Mouse (Mus musculus): ENCODE results near the gene Elfn2. TPM values are rescaled to one million over a fixed set of nuclear protein-coding genes. Genes with fewer than 3 reads are reported as not detected.

The Elfn2 gene
- polyA plus RNA-seq, 1 experiment from 2014 or later, result 0.17 TPM

GRCm38 (mm10) chr15:78716936-78717335 lies 1.6 kb downstream of the Elfn2 start:
- Histone ChIP-seq H3K27ac (ENCODE audit: low read depth, low read length) (no peak overlapping the region), H3K9me3 (ENCODE audit: control insufficient read depth) (no peaks in the 10 kb centered on the region), H3K36me3 (ENCODE audit: control insufficient read depth, insufficient read depth) (no peaks in the 10 kb centered on the region), H3K4me2 (replicated peaks; ENCODE audit: low read depth) (no peak overlapping the region), H3K4me3 (ENCODE audit: low read depth, low read length) (no peak overlapping the region), H3K9ac (ENCODE audit: low read depth, low read length) (no peak overlapping the region), H3K27me3 (replicated peaks; ENCODE audit: control insufficient read depth, insufficient read depth, low read length) (peaks cover 67% of the 10 kb centered on the region), H3K4me1 (replicated peaks; ENCODE audit: control insufficient read depth, insufficient read depth, low read length) (no peaks in the 10 kb centered on the region)
- no peak for ATAC-seq
- TF ChIP-seq CTCF (IDR thresholded peaks at IDR 0.05; ENCODE audit: low read depth), result no peak
- 44% methylated on average over 13 of the region's 13 CpGs for whole genome bisulfite sequencing

DNA sequence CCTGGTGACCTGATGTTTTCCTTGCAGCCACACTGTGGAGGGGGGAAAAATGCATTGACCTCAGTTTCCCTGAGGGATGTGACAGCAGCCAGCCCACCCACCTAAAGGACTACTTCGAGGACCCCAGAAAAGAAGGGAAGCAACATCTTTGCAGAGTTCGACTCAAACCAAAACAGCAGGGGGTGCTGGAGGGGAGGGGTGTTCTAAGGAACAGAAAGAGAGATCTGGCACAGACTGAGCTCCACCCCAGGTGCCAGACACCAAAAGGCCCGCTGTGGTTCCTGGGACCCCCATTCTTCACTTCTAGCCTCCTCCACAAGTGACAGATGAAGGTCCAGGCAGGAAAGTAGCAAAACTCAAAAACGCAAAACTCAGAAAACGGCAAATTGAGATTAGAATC lies 2.7 kb downstream of the Elfn2 start:
- WGBS, result 33% methylated on average over 5 of the region's 5 CpGs

DNA sequence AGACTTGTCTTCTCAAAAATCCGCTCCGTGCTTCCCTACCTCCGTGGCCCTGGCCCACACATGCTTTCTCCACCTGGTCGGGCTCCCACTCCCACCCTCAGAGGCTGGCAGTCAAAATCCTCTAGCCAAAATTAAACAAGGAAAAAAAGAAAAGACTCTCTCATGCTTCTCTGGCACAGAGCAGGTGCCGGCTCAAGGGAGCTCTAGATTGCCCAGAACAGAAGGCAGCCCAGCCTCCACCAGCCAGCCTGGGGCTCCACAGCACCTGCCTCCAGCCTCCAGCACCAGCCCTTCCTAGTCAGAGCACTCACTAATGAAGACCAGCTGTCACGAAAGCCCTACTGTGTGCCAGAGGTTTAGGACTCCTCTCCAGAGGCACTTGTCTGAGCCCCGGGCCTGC lies 4.8 kb downstream of the Elfn2 start:
- no peaks in the 10 kb centered on the region for H3K4me1 ChIP-seq (replicated peaks; ENCODE audit: control insufficient read depth, insufficient read depth, low read length)
- no peak overlapping the region for H3K27ac ChIP-seq (ENCODE audit: low read depth, low read length)
- H3K27me3 ChIP-seq (replicated peaks; ENCODE audit: control insufficient read depth, insufficient read depth, low read length), result peaks cover 49% of the 10 kb centered on the region
- no peaks in the 10 kb centered on the region for H3K9me3 ChIP-seq (ENCODE audit: control insufficient read depth)
- H3K4me3 ChIP-seq (ENCODE audit: low read depth, low read length), result no peak overlapping the region
- H3K36me3 ChIP-seq (ENCODE audit: control insufficient read depth, insufficient read depth), result no peaks in the 10 kb centered on the region
- H3K9ac ChIP-seq (ENCODE audit: low read depth, low read length), result no peak overlapping the region
- H3K4me2 ChIP-seq (replicated peaks; ENCODE audit: low read depth), result no peak overlapping the region
- no peak for TF ChIP-seq CTCF (IDR thresholded peaks at IDR 0.05; ENCODE audit: low read depth)
- ATAC-seq, result no peak
- 81% methylated on average over 7 of the region's 7 CpGs for WGBS

More for the DNA sequence above, 2.7 kb downstream of the Elfn2 start:
- Histone ChIP-seq H3K27me3 (replicated peaks; ENCODE audit: control insufficient read depth, insufficient read depth, low read length) (peaks cover 68% of the 10 kb centered on the region), H3K4me3 (ENCODE audit: low read depth, low read length) (no peak overlapping the region), H3K27ac (ENCODE audit: low read depth, low read length) (no peak overlapping the region), H3K36me3 (ENCODE audit: control insufficient read depth, insufficient read depth) (no peaks in the 10 kb centered on the region), H3K9ac (ENCODE audit: low read depth, low read length) (no peak overlapping the region), H3K9me3 (ENCODE audit: control insufficient read depth) (no peaks in the 10 kb centered on the region), H3K4me1 (replicated peaks; ENCODE audit: control insufficient read depth, insufficient read depth, low read length) (no peaks in the 10 kb centered on the region), H3K4me2 (replicated peaks; ENCODE audit: low read depth) (no peak overlapping the region)
- TF ChIP-seq CTCF (IDR thresholded peaks at IDR 0.05; ENCODE audit: low read depth), result no peak
- ATAC-seq, result no peak

GRCm38 (mm10) chr15:78712335-78713258 lies 6.0 kb downstream of the Elfn2 start:
- no peaks in the 10 kb centered on the region for H3K4me1 ChIP-seq (replicated peaks; ENCODE audit: control insufficient read depth, insufficient read depth, low read length)
- no peaks in the 10 kb centered on the region for H3K9me3 ChIP-seq (ENCODE audit: control insufficient read depth)
- H3K9ac ChIP-seq (ENCODE audit: low read depth, low read length), result no peak overlapping the region
- no peaks in the 10 kb centered on the region for H3K36me3 ChIP-seq (ENCODE audit: control insufficient read depth, insufficient read depth)
- no peak for ATAC-seq
- H3K4me2 ChIP-seq (replicated peaks; ENCODE audit: low read depth), result no peak overlapping the region; the same call in 1 of the 2 replicates
- WGBS, result 9% methylated on average over 51 of the region's 53 CpGs
- no peak overlapping the region for H3K27ac ChIP-seq (ENCODE audit: low read depth, low read length)
- no peak for TF ChIP-seq CTCF (IDR thresholded peaks at IDR 0.05; ENCODE audit: low read depth)
- no peak overlapping the region for H3K4me3 ChIP-seq (ENCODE audit: low read depth, low read length)
- peaks cover 37% of the 10 kb centered on the region for H3K27me3 ChIP-seq (replicated peaks; ENCODE audit: control insufficient read depth, insufficient read depth, low read length)

GRCm38 (mm10) chr15:78711935-78712334 lies 6.6 kb downstream of the Elfn2 start:
- 74% methylated on average over 7 of the region's 7 CpGs for WGBS
- no peaks in the 10 kb centered on the region for H3K9me3 ChIP-seq (ENCODE audit: control insufficient read depth)
- TF ChIP-seq CTCF (IDR thresholded peaks at IDR 0.05; ENCODE audit: low read depth), result no peak

DNA sequence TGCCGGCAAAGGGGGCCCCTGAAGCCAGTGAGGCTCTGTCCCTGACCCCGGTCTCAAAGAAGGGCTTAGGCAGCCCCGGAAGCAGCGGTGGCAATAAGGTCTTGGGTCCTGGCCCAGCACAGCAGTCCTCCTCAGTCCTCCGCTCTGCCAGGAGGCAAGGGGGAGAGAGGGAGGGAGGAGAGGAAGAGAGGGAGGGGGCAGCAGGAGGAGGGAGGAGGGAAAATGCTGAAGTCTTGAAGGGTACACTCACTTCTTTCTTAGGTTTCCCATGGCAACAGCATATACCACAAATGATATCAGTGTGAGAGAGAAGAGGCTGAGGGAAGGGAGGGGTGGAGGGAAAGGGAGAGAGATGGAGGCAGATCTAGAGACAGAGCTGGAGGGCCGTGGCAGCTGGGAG lies 7.9 kb downstream of the Elfn2 start:
- H3K4me3 ChIP-seq (ENCODE audit: low read depth, low read length), result no peak overlapping the region
- H3K4me2 ChIP-seq (replicated peaks; ENCODE audit: low read depth), result no peak overlapping the region
- H3K4me1 ChIP-seq (replicated peaks; ENCODE audit: control insufficient read depth, insufficient read depth, low read length), result no peaks in the 10 kb centered on the region
- TF ChIP-seq CTCF (IDR thresholded peaks at IDR 0.05; ENCODE audit: low read depth), result no peak
- H3K9me3 ChIP-seq (ENCODE audit: control insufficient read depth), result no peaks in the 10 kb centered on the region
- H3K9ac ChIP-seq (ENCODE audit: low read depth, low read length), result no peak overlapping the region
- H3K27ac ChIP-seq (ENCODE audit: low read depth, low read length), result no peak overlapping the region
- no peaks in the 10 kb centered on the region for H3K36me3 ChIP-seq (ENCODE audit: control insufficient read depth, insufficient read depth)
- no peak for ATAC-seq
- 43% methylated on average over 6 of the region's 6 CpGs for WGBS
- peaks cover 30% of the 10 kb centered on the region for H3K27me3 ChIP-seq (replicated peaks; ENCODE audit: control insufficient read depth, insufficient read depth, low read length)

More at GRCm38 (mm10) chr15:78711935-78712334, 6.6 kb downstream of the Elfn2 start:
- no peaks in the 10 kb centered on the region for H3K4me1 ChIP-seq (replicated peaks; ENCODE audit: control insufficient read depth, insufficient read depth, low read length)
- H3K27ac ChIP-seq (ENCODE audit: low read depth, low read length), result no peak overlapping the region
- no peak overlapping the region for H3K4me3 ChIP-seq (ENCODE audit: low read depth, low read length)
- ATAC-seq, result no peak
- peaks cover 33% of the 10 kb centered on the region for H3K27me3 ChIP-seq (replicated peaks; ENCODE audit: control insufficient read depth, insufficient read depth, low read length)
- no peak overlapping the region for H3K4me2 ChIP-seq (replicated peaks; ENCODE audit: low read depth)
- H3K9ac ChIP-seq (ENCODE audit: low read depth, low read length), result no peak overlapping the region
- H3K36me3 ChIP-seq (ENCODE audit: control insufficient read depth, insufficient read depth), result no peaks in the 10 kb centered on the region
